21 mouse cellular contexts compared by ENCODE assay signal in genomic region chr14:71561906-71562305, GRCm38 (mm10).
DNase-seq lines count a peak whose midpoint lies in the region; ATAC-seq lines count a peak whose summit lies in the region.
"Had no signal": no experiment of that assay in that cellular context is flagged by ENCODE, and none has a peak within 500 bp of the region (broad histone marks: within the 10 kb centered on the region; RNA-seq: fewer than 3 reads in every experiment).

No protein-coding gene starts in this region.

- peak; percentile 9 to 13 for DNase-seq in cerebellum, postnatal 10 days
- no peak for DNase-seq in cerebellum, adult 18-20 months
- peak; percentile 23 to 69 for DNase-seq in layer of hippocampus, adult 18-20 months (ENCODE audit: low spot score in 2 of 2)
- no peak for DNase-seq in layer of hippocampus, postnatal 25 days (ENCODE audit: extremely low spot score in 1 of 2, low spot score in 1 of 2)
- DNase-seq in layer of hippocampus, postnatal 36 days = peak; percentile 10 to 11
- DNase-seq in thymus, postnatal 14 days = no peak
- DNase-seq: adrenal gland, postnatal 14 days; cerebellum, adult 11-12 months; cerebellum, postnatal 36 days; gastrocnemius, postnatal 10 days; lung, adult 18-20 months had no signal

- no peaks in the 10 kb centered on the region for H3K9me3 ChIP-seq in forebrain, embryonic 16.5 days (ENCODE audit: control insufficient read depth, low read length)
- H3K9me3 ChIP-seq: heart, embryonic 15.5 days; kidney, embryonic 15.5 days; megakaryocyte, embryonic 14.5 days; neural tube, embryonic 15.5 days had no signal

- no peaks in the 10 kb centered on the region for H3K27me3 ChIP-seq in forebrain, embryonic 16.5 days (replicated peaks; ENCODE audit: control insufficient read depth, insufficient read depth, low read length)
- H3K27me3 ChIP-seq: heart, embryonic 15.5 days; kidney, embryonic 15.5 days; neural tube, embryonic 15.5 days had no signal

- no peak overlapping the region for H3K4me3 ChIP-seq in forebrain, embryonic 16.5 days (replicated peaks; ENCODE audit: low read length)
- H3K4me3 ChIP-seq: heart, embryonic 15.5 days; kidney, embryonic 15.5 days; megakaryocyte, embryonic 14.5 days; neural tube, embryonic 15.5 days had no signal

- 43% methylated on average over 4 of the region's 4 CpGs for whole genome bisulfite sequencing in forebrain, embryonic 16.5 days

- no peaks in the 10 kb centered on the region for H3K4me1 ChIP-seq in forebrain, embryonic 16.5 days (replicated peaks; ENCODE audit: control insufficient read depth, insufficient read depth, low read length)
- H3K4me1 ChIP-seq: heart, embryonic 15.5 days; kidney, embryonic 15.5 days; megakaryocyte, embryonic 14.5 days; neural tube, embryonic 15.5 days had no signal

- H3K36me3 ChIP-seq in forebrain, embryonic 16.5 days (ENCODE audit: control insufficient read depth, insufficient read depth) = no peaks in the 10 kb centered on the region
- H3K36me3 ChIP-seq: heart, embryonic 15.5 days; kidney, embryonic 15.5 days; neural tube, embryonic 15.5 days had no signal

- no peak overlapping the region for H3K4me2 ChIP-seq in forebrain, embryonic 16.5 days (ENCODE audit: low read length)
- H3K4me2 ChIP-seq: heart, embryonic 15.5 days; kidney, embryonic 15.5 days; liver, embryonic 11.5 days; neural tube, embryonic 15.5 days had no signal

- H3K9ac ChIP-seq in forebrain, embryonic 16.5 days (replicated peaks; ENCODE audit: low read depth, low read length) = no peak overlapping the region
- H3K9ac ChIP-seq: heart, embryonic 15.5 days; kidney, embryonic 15.5 days; neural tube, embryonic 15.5 days had no signal

- H3K27ac ChIP-seq in forebrain, embryonic 16.5 days (ENCODE audit: low read length) = no peak overlapping the region
- H3K27ac ChIP-seq: heart, embryonic 15.5 days; kidney, embryonic 15.5 days; neural tube, embryonic 15.5 days had no signal

- ATAC-seq in forebrain, embryonic 16.5 days = peak; percentile 73
- ATAC-seq in granulocyte monocyte progenitor cell, adult 5-6 weeks (replicated peaks; ENCODE audit: poor library complexity, severe bottlenecking) = no peak
- ATAC-seq: hindbrain, embryonic 16.5 days; intestine, postnatal 0 days; midbrain, embryonic 16.5 days had no signal

Comparison
In these comparisons a context has a peak if more than half of its experiments do, and no peak if none do; other contexts are left out.
1. DNase-seq: peak in cerebellum, postnatal 10 days (2 of 2), layer of hippocampus, adult 18-20 months (2 of 2) and layer of hippocampus, postnatal 36 days (2 of 2); none in cerebellum, adult 18-20 months (0 of 2), layer of hippocampus, postnatal 25 days (0 of 2) and thymus, postnatal 14 days (single experiment).